Mouse (Mus musculus): ENCODE measurements around the gene Dph1. TPM values are rescaled to one million over a fixed set of nuclear protein-coding genes. Genes with fewer than 3 reads are reported as not detected.
A peak's percentile ranks its signal among the peaks of the same experiment; 100 is the strongest.

The Dph1 gene
- polyA plus RNA-seq, 1 experiment from 2014 or later, result 21.1 TPM

DNA sequence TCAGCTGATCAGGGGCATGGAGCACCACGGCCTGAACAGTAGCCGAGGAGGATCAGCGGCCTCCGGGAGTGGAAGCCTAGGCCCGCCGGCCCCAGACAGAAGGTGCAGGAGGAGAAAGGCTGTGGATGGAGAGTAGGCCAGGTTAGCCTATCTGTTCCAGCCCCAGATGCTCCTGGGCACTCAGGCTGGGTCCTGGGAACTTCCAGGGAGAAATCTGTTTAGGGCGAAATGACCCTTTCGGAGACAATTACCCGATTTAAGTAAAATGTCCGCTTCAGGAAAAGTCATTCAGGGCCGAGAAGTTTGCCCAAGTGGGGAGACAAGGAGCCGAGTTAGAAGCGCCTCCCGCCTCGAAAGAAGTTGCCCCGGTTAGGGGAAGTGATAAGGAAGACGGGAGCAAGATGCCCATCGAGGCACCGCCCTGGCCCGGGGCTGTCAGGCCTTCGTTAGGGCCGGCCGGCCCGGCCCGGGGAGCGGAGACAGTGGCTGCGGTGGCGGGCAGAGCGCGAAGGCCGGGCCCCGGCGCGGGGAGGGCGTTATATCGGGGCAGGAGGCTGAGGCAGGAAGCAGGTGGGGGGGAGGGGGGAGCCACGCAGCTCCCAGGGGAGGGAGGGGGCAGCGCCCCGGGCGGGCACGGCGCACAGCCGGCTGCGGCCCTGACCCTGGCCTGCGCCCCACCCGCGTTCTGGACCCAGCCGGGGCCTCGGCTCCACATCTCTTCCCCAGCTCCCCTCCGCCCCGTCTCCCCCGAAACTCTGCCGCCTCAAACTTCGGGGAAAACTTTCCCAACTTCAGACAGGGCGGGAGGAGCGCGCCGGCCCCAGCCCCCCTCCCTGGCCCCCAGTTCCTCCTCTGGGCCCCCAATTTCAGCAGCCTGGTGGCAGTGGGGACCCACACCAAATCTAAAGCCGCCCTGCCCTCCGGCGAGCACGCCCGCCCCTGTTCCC is 23.1 kb downstream of the Dph1 start:
- DNase-seq (ENCODE audit: low spot score) (no peak), ATAC-seq (ENCODE audit: insufficient read depth, low FRiP score, low TSS enrichment) (no peak)
- Histone ChIP-seq H3K4me3 (ENCODE audit: low read depth, low read length) (peak overlapping the region; percentile 54), H3K9ac (ENCODE audit: low read length) (peak overlapping the region; percentile 60), H3K4me2 (ENCODE audit: low read depth) (peak overlapping the region; percentile 71), H3K9me3 (ENCODE audit: control insufficient read depth, low read length) (no peaks in the 10 kb centered on the region), H3K27me3 (ENCODE audit: control insufficient read depth, insufficient read depth, low read length) (peaks cover 96% of the 10 kb centered on the region), H3K27ac (ENCODE audit: low read depth, low read length) (0 out of 2 replicates have a peak overlapping the region, but pooled peaks have one; percentile 23), H3K4me1 (ENCODE audit: control insufficient read depth, insufficient read depth, low read length) (peaks cover 42% of the 10 kb centered on the region), H3K36me3 (ENCODE audit: control insufficient read depth, insufficient read depth, low read length) (peaks cover 6% of the 10 kb centered on the region)
- 3% methylated on average over 30 of the region's 63 CpGs for WGBS

DNA sequence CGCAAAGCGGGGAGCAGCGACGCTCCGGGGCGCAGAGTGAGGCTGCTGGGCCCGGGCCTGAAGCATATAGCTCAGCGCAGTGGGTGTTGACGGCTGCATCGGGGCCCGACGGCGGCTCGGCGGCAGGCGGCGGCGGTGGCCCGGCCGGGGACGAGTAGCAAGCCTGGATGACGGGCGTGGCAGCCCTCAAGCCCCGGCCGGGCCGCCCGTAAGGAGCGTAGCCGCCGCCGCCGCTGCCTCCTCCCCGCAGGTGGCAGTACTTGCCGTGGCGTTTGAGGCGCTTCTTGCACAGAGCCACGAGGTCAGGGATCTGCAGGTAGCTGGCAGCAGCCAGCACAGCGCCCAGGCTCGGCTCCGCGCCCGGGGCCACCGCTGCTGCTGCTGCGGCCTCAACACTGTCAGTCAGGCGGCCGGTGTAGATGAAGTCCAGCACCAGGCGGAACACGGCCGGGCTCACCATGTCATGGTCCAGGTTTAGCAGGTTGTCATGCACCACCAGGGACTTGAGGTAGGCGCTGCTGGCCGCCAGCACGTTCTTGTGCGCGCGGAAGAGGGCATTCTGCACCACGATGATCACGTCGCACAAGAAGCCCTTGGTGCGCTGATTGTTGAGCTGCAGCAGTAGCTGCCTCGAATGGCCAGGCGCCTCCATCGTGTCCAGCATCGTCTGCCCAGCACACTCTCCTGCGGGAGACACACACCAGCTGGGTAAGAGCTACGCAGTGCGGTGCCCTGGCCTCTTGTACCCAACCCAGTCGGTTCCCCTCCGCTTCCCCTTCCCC is 24.0 kb downstream of the Dph1 start:
- no peak for ATAC-seq (ENCODE audit: insufficient read depth, low FRiP score, low TSS enrichment)
- Histone ChIP-seq H3K4me2 (ENCODE audit: low read depth) (peak overlapping the region; percentile 71), H3K4me1 (ENCODE audit: control insufficient read depth, insufficient read depth, low read length) (peaks cover 34% of the 10 kb centered on the region), H3K27ac (ENCODE audit: low read depth, low read length) (no peak overlapping the region), H3K4me3 (ENCODE audit: low read depth, low read length) (peak overlapping the region; percentile 54), H3K27me3 (ENCODE audit: control insufficient read depth, insufficient read depth, low read length) (peaks cover 88% of the 10 kb centered on the region), H3K9ac (ENCODE audit: low read length) (peak overlapping the region; percentile 22), H3K36me3 (ENCODE audit: control insufficient read depth, insufficient read depth, low read length) (peaks cover 9% of the 10 kb centered on the region), H3K9me3 (ENCODE audit: control insufficient read depth, low read length) (no peaks in the 10 kb centered on the region)
- 2% methylated on average over 60 of the region's 68 CpGs for WGBS
- DNase-seq (ENCODE audit: low spot score), result peak; percentile 48

DNA sequence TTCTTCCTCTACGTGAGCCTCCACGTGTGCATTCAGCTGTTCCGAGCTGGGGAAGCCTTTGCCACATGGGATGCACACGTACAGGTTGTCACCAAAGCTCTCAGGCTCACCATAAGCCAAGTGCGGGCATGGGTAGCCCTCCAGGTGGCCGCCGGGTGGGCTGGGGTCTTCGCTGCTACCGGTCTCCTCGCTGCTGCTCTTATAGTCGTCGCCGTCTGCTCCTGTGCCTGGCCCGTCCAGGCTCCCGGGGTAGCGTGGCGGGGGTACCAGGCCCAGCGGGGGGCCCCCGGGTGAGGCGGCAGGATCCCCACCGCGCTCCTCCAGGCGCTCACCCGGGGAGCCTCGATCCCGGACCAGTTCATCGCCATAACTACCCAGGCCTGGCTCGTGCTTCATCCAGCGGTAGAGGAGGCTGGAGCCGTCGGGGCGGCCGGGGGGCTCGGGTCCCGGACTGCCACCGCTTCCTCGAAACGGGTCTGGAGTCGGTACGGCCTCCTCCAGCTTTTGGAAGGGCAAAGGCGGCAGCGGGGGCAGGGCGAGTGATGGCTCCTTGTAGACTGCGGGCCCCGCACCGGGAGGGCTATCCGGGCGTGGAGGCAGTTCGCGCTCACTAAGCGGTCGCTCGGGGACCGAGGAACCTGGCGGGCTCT is 24.7 kb downstream of the Dph1 start:
- Histone ChIP-seq H3K9me3 (ENCODE audit: control insufficient read depth, low read length) (no peaks in the 10 kb centered on the region), H3K4me1 (ENCODE audit: control insufficient read depth, insufficient read depth, low read length) (peaks cover 33% of the 10 kb centered on the region), H3K9ac (ENCODE audit: low read length) (peak overlapping the region; percentile 22), H3K4me3 (ENCODE audit: low read depth, low read length) (peak overlapping the region; percentile 54), H3K27ac (ENCODE audit: low read depth, low read length) (no peak overlapping the region), H3K27me3 (ENCODE audit: control insufficient read depth, insufficient read depth, low read length) (peaks cover 80% of the 10 kb centered on the region), H3K36me3 (ENCODE audit: control insufficient read depth, insufficient read depth, low read length) (peaks cover 9% of the 10 kb centered on the region), H3K4me2 (ENCODE audit: low read depth) (peak overlapping the region; percentile 71)
- no peak for ATAC-seq (ENCODE audit: insufficient read depth, low FRiP score, low TSS enrichment)
- WGBS, result 4% methylated on average over 55 of the region's 55 CpGs
- no peak for DNase-seq (ENCODE audit: low spot score)

DNA sequence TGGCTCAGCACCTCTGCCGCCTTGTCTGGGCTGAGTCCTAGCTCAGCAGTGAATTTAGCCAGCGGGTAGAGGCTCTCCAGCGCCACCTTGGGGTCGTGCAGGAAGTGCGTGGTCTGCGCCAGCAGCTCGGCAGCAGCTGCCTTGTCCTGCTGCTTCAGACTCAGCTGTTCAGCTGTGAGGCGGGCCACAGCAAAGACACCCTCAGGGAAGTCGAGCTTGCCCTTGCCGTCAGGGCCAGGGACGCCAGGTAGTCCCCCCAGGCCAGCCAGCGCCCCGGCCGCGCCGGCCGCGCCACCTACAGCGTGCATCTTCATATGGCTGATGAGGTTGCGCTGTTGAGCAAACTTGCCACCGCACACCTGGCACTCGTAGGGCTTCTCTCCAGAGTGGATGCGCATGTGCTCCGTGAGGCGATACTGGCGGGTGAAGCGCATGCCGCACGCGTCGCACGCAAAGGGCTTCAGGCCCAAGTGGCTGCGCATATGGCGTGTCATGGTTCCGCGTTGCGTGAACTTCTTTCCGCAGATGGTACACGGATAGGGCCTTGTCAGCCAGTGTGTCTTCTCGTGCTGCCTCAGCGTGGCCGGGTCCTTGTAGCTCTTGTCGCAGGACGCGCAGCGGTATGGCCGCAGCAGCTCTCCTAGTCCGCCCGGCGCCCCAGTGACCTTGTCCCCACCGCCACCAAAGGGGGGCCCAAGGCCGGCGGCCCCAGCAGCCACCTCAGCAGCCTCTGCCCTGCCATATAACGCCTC is 25.4 kb downstream of the Dph1 start:
- Histone ChIP-seq H3K27me3 (ENCODE audit: control insufficient read depth, insufficient read depth, low read length) (peaks cover 73% of the 10 kb centered on the region), H3K4me2 (ENCODE audit: low read depth) (peak overlapping the region; percentile 71), H3K9ac (ENCODE audit: low read length) (no peak overlapping the region; the same call in 1 of the 2 replicates), H3K4me3 (ENCODE audit: low read depth, low read length) (peak overlapping the region; percentile 54), H3K27ac (ENCODE audit: low read depth, low read length) (no peak overlapping the region), H3K36me3 (ENCODE audit: control insufficient read depth, insufficient read depth, low read length) (peaks cover 9% of the 10 kb centered on the region), H3K4me1 (ENCODE audit: control insufficient read depth, insufficient read depth, low read length) (peaks cover 32% of the 10 kb centered on the region), H3K9me3 (ENCODE audit: control insufficient read depth, low read length) (no peaks in the 10 kb centered on the region)
- peak; percentile 62 for DNase-seq (ENCODE audit: low spot score)
- no peak for ATAC-seq (ENCODE audit: insufficient read depth, low FRiP score, low TSS enrichment)
- WGBS, result 3% methylated on average over 52 of the region's 54 CpGs

DNA sequence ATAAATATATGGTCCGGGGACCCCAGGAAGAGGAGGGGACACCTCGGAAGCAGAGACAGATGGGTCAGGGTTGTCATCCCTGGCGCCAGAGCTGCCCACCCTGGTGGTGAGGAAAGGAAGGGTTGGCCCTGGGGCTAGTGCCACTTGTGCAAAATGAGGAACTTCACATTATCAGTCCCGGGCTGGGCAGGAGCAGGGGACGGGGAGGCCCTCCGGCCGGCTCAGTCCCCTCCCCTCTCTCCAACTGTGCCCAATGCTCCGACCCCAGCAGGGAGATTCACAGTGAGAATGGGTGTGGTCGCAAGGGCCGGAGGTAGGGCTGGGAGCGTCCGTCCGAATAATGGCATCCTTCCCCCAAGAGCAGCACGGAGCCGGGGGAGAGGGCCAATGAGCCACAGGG is 26.3 kb downstream of the Dph1 start:
- 13% methylated on average over 15 of the region's 15 CpGs for WGBS
- H3K27me3 ChIP-seq (ENCODE audit: control insufficient read depth, insufficient read depth, low read length), result peaks cover 65% of the 10 kb centered on the region
- no peak overlapping the region for H3K4me3 ChIP-seq (ENCODE audit: low read depth, low read length)
- no peak overlapping the region for H3K9ac ChIP-seq (ENCODE audit: low read length)
- ATAC-seq (ENCODE audit: insufficient read depth, low FRiP score, low TSS enrichment) (no peak), DNase-seq (ENCODE audit: low spot score) (no peak)
- peaks cover 9% of the 10 kb centered on the region for H3K36me3 ChIP-seq (ENCODE audit: control insufficient read depth, insufficient read depth, low read length)
- H3K9me3 ChIP-seq (ENCODE audit: control insufficient read depth, low read length), result no peaks in the 10 kb centered on the region
- H3K4me1 ChIP-seq (ENCODE audit: control insufficient read depth, insufficient read depth, low read length), result peaks cover 29% of the 10 kb centered on the region
- H3K27ac ChIP-seq (ENCODE audit: low read depth, low read length), result no peak overlapping the region
- no peak overlapping the region for H3K4me2 ChIP-seq (ENCODE audit: low read depth)

DNA sequence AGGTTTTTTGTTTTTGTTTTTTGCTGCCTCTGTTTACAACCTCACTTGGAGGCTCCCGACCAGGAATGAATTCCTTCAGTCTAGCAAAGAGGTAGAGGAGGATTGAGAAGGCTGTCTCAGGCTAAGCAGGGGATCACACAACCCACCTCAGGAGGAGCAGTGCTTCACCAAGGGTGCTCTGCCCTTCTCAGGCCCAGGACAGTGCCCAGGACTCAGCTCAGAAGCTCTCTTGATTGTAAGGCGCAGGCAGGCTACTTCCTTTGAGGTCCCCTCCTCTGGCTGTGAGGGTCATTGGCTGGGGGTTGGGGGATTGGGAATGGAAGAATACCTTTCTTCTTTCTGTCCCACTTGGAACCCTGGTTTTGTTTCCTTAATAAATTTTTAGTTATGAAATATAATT is 27.0 kb downstream of the Dph1 start:
- whole genome bisulfite sequencing, result 62% methylated on average over 2 of the region's 2 CpGs
- no peak for ATAC-seq (ENCODE audit: insufficient read depth, low FRiP score, low TSS enrichment)

DNA sequence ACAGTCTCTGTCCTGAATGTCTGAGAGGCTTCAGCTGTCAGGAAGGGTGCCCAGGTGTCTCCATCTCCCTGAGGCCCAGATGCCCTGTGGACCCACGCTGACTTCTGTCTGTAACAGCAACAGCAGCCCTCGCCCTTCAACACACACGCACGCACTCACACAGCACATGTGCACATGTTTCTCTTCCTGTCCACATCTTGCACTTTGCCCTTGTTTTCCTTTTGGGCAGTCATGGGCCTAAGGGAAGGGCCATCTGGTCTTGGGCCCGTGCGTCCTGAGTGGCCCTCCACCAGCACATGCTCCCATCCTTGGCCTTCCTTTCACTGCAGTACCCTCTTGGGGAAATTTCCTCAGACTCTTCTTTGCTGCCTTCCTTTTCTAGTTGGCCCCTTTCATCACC is 27.7 kb downstream of the Dph1 start:
- H3K4me1 ChIP-seq (ENCODE audit: control insufficient read depth, insufficient read depth, low read length), result peaks cover 25% of the 10 kb centered on the region
- no peak overlapping the region for H3K27ac ChIP-seq (ENCODE audit: low read depth, low read length)
- 79% methylated on average over 6 of the region's 6 CpGs for WGBS
- no peak overlapping the region for H3K9ac ChIP-seq (ENCODE audit: low read length)
- H3K4me3 ChIP-seq (ENCODE audit: low read depth, low read length), result no peak overlapping the region
- ATAC-seq (ENCODE audit: insufficient read depth, low FRiP score, low TSS enrichment) (no peak), DNase-seq (ENCODE audit: low spot score) (no peak)
- H3K36me3 ChIP-seq (ENCODE audit: control insufficient read depth, insufficient read depth, low read length), result peaks cover 9% of the 10 kb centered on the region
- peaks cover 51% of the 10 kb centered on the region for H3K27me3 ChIP-seq (ENCODE audit: control insufficient read depth, insufficient read depth, low read length)
- H3K9me3 ChIP-seq (ENCODE audit: control insufficient read depth, low read length), result no peaks in the 10 kb centered on the region
- H3K4me2 ChIP-seq (ENCODE audit: low read depth), result no peak overlapping the region

More for the DNA sequence above, 27.0 kb downstream of the Dph1 start:
- DNase-seq (ENCODE audit: low spot score), result no peak
- H3K4me1 ChIP-seq (ENCODE audit: control insufficient read depth, insufficient read depth, low read length), result peaks cover 29% of the 10 kb centered on the region
- no peaks in the 10 kb centered on the region for H3K9me3 ChIP-seq (ENCODE audit: control insufficient read depth, low read length)
- no peak overlapping the region for H3K27ac ChIP-seq (ENCODE audit: low read depth, low read length)
- H3K4me3 ChIP-seq (ENCODE audit: low read depth, low read length), result no peak overlapping the region
- H3K4me2 ChIP-seq (ENCODE audit: low read depth), result no peak overlapping the region
- no peak overlapping the region for H3K9ac ChIP-seq (ENCODE audit: low read length)
- H3K27me3 ChIP-seq (ENCODE audit: control insufficient read depth, insufficient read depth, low read length), result peaks cover 58% of the 10 kb centered on the region
- H3K36me3 ChIP-seq (ENCODE audit: control insufficient read depth, insufficient read depth, low read length), result peaks cover 9% of the 10 kb centered on the region

DNA sequence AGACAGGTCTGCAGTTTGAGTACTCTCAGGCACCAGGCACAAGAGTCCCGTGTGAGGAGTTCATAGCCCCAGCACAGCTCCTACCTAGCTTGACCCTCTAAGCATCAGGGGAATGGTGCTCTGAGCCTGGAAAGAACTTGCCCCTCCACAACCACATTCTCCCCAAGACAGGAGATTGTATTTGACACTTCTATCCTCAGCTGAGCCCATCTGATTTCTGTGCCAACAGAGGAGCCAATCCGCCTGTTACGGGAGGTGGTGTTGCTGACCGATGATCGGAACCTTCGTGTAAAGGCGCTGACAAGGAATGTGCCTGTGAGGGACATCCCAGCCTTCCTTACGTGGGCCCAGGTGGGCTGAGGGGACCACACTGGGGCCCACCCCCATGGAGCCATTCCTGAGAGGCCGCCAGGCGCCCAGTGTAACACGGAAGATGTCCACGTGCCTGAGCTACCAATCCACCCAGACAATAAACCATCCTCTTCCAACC is 28.4 kb downstream of the Dph1 start:
- no peaks in the 10 kb centered on the region for H3K9me3 ChIP-seq (ENCODE audit: control insufficient read depth, low read length)
- H3K4me2 ChIP-seq (ENCODE audit: low read depth), result no peak overlapping the region
- peaks cover 43% of the 10 kb centered on the region for H3K27me3 ChIP-seq (ENCODE audit: control insufficient read depth, insufficient read depth, low read length)
- H3K4me3 ChIP-seq (ENCODE audit: low read depth, low read length), result no peak overlapping the region
- ATAC-seq (ENCODE audit: insufficient read depth, low FRiP score, low TSS enrichment), result no peak
- no peak overlapping the region for H3K27ac ChIP-seq (ENCODE audit: low read depth, low read length)
- no peak for DNase-seq (ENCODE audit: low spot score)
- WGBS, result 91% methylated on average over 12 of the region's 12 CpGs
- no peak overlapping the region for H3K9ac ChIP-seq (ENCODE audit: low read length)
- peaks cover 9% of the 10 kb centered on the region for H3K36me3 ChIP-seq (ENCODE audit: control insufficient read depth, insufficient read depth, low read length)
- peaks cover 19% of the 10 kb centered on the region for H3K4me1 ChIP-seq (ENCODE audit: control insufficient read depth, insufficient read depth, low read length)

Data from neural tube, embryonic 11.5 days (tissue).